Mouse (Mus musculus): ENCODE measurements around the gene Tmod3. TPM values are rescaled to one million over a fixed set of nuclear protein-coding genes. Genes with fewer than 3 reads are reported as not detected.
"Not testable (repeated sequence)": the region's sequence is repeated elsewhere in the genome, so short reads cannot be mapped to it uniquely, and the experiment has no call there.

The Tmod3 gene
- polyA plus RNA-seq, 1 experiment, result 110 TPM

DNA sequence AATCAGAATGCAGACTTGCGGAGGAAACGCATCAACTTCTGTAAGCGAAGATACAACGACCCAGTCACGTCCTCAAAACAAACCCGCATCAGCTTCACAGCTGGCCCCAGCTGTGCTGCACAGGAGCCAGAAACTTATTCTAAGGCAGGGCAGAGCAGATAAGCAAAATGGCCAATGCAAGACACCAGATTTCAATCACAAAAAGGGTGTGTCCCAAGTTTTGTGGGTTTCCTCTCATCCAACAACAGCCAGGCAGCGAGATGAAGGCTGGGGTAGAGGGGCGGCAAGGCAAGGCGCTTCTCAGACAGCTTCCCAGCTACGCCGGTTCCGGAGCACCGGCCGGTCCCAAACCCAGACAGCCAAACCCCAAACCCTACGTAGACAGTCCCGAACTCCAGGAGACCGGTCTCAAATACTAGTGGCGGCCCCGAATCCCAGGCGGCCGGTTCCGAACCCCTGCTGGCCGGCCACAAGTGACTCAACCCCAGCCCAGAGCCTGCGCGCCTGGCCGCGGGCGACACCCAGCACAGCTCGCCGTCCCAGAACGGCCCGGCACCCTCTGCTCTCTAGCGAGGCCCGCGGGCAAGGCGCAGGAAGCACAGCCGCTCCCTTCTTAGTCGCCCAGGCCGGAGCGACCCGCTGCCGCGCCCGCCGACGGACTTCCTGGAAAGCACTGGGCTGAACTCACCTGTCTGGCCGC lies 495 bp downstream of the Tmod3 start:
- Histone ChIP-seq H3K4me1 (ENCODE audit: control insufficient read depth, insufficient read depth, low read length) (peaks cover 22% of the 10 kb centered on the region), H3K27ac (ENCODE audit: insufficient read depth, low read depth, low read length) (peak overlapping the region; percentile 72), H3K4me3 (ENCODE audit: insufficient read depth, low read length) (peak overlapping the region; percentile 91)
- TF ChIP-seq CTCF (IDR thresholded peaks at IDR 0.05; ENCODE audit: low read depth, low read length) (peak; percentile 20; the same call in 1 of the 2 replicates), POLR2A (IDR thresholded peaks at IDR 0.05; ENCODE audit: borderline replicate concordance, low read depth, low read length) (no peak)

DNA sequence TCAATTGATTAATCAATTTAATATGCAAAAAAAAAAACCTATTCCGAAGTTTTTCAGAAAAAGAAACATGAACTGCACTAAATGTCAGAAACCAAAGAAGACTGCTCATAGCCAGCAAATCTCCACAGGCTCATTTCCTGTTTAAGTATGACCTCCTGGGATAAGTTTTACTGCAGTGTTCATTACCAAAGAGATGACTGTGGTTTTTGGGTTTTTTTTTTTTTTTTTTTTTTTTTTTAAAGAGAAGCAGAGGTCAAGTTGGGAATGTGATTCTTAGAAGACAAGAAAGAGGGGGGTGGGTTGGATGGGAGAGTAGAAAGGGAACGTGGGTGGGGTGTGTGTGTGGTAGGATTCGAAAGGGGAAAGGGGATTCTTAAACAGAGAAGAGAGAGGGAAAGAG lies 1.1 kb downstream of the Tmod3 start:
- Histone ChIP-seq H3K4me1 (ENCODE audit: control insufficient read depth, insufficient read depth, low read length) (peaks cover 28% of the 10 kb centered on the region), H3K27ac (ENCODE audit: insufficient read depth, low read depth, low read length) (peak overlapping the region; percentile 72), H3K4me3 (ENCODE audit: insufficient read depth, low read length) (peak overlapping the region; percentile 91)
- TF ChIP-seq POLR2A (IDR thresholded peaks at IDR 0.05; ENCODE audit: borderline replicate concordance, low read depth, low read length), result no peak
- no peak for TF ChIP-seq CTCF (IDR thresholded peaks at IDR 0.05; ENCODE audit: low read depth, low read length)

DNA sequence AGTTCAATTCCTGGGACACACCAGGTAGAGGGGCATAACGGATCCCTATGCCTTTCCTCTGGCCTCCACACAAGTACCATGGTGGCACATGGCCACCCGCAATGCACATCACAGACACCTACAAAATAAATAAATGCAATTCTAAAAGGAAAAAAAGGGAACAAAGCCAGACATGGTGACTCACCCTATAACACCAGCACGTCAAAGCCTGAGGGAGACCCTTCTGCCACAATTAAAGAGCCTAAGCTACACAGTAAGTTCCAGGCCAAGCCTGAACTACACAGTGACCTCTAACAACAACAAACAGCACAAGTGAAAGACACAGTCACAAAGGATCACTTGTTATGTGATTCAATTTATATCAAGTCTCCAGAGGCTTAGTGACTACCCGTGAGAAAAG lies 5.7 kb downstream of the Tmod3 start:
- no peak for TF ChIP-seq CTCF (IDR thresholded peaks at IDR 0.05; ENCODE audit: low read depth, low read length)
- TF ChIP-seq POLR2A (IDR thresholded peaks at IDR 0.05; ENCODE audit: borderline replicate concordance, low read depth, low read length), result no peak
- Histone ChIP-seq H3K27ac (ENCODE audit: insufficient read depth, low read depth, low read length) (no peak overlapping the region), H3K4me3 (ENCODE audit: insufficient read depth, low read length) (no peak overlapping the region), H3K4me1 (ENCODE audit: control insufficient read depth, insufficient read depth, low read length) (peaks cover 41% of the 10 kb centered on the region)

DNA sequence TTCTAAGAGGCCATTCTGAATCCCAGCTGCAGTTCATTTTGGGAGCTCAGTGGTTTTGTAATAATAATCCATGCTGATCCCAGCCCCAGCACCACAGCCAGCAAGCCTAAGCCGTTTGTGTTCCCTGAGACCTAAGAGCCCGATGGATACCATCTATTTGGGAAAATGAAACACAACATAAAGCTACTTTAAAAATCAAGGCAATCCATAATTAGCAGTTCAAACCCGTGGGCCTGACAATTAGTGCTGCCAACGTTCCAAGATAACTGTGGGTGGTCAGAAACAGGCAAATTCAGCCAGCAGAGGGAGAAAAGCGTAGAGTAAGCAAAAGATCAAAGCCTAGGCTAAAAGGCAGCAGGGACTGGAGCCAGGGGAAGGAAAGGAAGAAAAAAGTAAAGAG lies 8.1 kb downstream of the Tmod3 start:
- peaks cover 50% of the 10 kb centered on the region for H3K4me1 ChIP-seq (ENCODE audit: control insufficient read depth, insufficient read depth, low read length)
- TF ChIP-seq POLR2A (IDR thresholded peaks at IDR 0.05; ENCODE audit: borderline replicate concordance, low read depth, low read length), result no peak
- TF ChIP-seq CTCF (IDR thresholded peaks at IDR 0.05; ENCODE audit: low read depth, low read length), result no peak
- H3K4me3 ChIP-seq (ENCODE audit: insufficient read depth, low read length), result no peak overlapping the region
- H3K27ac ChIP-seq (ENCODE audit: insufficient read depth, low read depth, low read length), result no peak overlapping the region

DNA sequence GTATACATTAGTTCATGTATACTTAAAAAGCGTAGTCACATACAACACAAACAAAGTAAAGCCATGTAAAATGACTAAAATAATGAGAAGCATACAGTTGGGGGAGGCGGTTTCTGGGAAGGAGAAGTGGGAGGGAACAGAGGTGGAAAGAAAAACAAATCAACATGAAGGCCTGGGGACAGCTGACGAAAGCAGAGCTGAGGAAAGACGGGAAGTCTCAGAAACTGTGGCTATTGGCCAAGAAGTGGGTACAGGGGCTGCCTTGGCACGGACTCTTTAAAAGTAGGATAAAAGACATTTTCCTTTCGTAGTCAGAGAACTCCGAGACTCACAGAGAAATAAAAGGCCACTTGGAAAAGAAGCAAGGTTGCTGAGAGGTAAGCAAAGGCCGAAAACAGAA lies 10.4 kb downstream of the Tmod3 start:
- Histone ChIP-seq H3K27ac (ENCODE audit: insufficient read depth, low read depth, low read length) (no peak overlapping the region), H3K4me1 (ENCODE audit: control insufficient read depth, insufficient read depth, low read length) (peaks cover 45% of the 10 kb centered on the region), H3K4me3 (ENCODE audit: insufficient read depth, low read length) (no peak overlapping the region)
- TF ChIP-seq CTCF (IDR thresholded peaks at IDR 0.05; ENCODE audit: low read depth, low read length) (no peak), POLR2A (IDR thresholded peaks at IDR 0.05; ENCODE audit: borderline replicate concordance, low read depth, low read length) (no peak)

DNA sequence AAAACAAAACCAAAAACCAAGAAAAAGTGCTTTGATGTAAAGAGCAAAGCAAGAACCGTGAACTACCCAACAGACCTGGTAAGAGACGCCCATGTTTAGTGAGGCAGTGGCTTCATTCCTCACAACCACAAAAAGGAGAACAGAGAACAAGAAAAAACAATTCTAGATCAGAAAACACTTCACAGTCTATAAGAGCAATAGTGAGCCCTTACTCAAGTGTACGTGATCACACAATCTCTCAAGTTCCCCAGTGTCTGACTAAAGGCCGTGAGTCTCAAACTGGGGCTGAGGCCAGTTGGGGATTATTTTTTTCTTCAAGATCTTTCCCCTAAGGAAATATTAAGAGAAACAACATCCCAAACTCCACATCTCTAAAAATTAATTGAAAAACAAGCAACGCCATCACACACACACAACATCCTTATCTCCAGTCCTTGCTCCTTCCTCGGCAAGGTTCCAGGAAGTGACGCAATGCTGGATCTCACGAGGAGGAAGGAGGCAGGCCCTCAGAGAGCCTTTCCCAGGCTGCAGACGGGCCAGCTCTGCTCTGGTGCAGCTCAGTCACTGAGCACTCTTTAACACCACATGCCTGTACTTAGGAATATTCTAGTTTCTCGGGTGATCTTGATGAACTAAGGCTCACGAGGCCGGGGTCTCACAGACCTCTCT lies 12.4 kb downstream of the Tmod3 start:
- TF ChIP-seq POLR2A (IDR thresholded peaks at IDR 0.05; ENCODE audit: borderline replicate concordance, low read depth, low read length) (no peak), CTCF (IDR thresholded peaks at IDR 0.05; ENCODE audit: low read depth, low read length) (no peak)
- H3K4me3 ChIP-seq (ENCODE audit: insufficient read depth, low read length), result no peak overlapping the region

DNA sequence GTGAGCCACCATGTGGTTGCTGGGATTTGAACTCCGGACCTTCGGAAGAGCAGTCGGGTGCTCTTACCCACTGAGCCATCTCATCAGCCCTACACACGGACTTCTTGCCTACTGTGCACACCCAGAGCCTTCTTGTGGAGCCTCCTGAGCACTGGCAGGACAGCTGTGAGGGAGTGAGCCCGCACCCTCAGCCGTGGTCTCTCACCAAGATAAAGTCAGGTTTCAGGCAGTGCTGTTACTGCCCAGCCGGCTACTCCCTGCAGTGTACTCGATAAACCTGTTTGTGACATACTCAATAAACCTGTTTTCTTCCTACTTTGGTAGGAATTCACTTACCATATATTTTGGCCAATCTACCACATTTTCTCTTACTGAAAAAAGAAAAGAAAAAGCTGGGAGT lies 13.9 kb downstream of the Tmod3 start:
- Histone ChIP-seq H3K4me3 (ENCODE audit: insufficient read depth, low read length) (no peak overlapping the region), H3K27ac (ENCODE audit: insufficient read depth, low read depth, low read length) (no peak overlapping the region), H3K4me1 (ENCODE audit: control insufficient read depth, insufficient read depth, low read length) (peaks cover 50% of the 10 kb centered on the region)
- no peak for TF ChIP-seq POLR2A (IDR thresholded peaks at IDR 0.05; ENCODE audit: borderline replicate concordance, low read depth, low read length)
- no peak for TF ChIP-seq CTCF (IDR thresholded peaks at IDR 0.05; ENCODE audit: low read depth, low read length)

More for the DNA sequence above, 12.4 kb downstream of the Tmod3 start:
- Histone ChIP-seq H3K4me1 (ENCODE audit: control insufficient read depth, insufficient read depth, low read length) (peaks cover 41% of the 10 kb centered on the region), H3K27ac (ENCODE audit: insufficient read depth, low read depth, low read length) (peak overlapping the region; percentile 26; the same call in 1 of the 2 replicates)

DNA sequence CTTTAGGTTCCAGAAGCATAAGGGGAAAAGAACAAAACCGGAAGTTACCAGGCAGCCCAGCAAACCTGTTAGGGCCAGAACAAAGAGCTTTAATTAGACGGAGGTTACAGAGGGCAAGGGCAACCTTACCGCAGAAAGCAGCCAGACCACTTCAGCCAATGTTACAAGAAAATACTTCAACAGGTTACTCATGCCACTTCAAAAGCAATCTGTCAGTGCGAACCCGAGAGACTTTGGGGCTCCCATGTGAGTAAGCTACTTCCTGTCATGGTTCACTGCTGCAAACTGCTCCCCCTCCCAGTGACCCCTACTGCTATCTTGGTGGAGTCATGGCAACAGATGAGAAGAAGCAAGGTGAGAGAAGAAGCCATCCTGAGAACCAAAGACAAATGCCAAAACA lies 18.0 kb downstream of the Tmod3 start:
- Histone ChIP-seq H3K4me1 (ENCODE audit: control insufficient read depth, insufficient read depth, low read length) (peaks cover 29% of the 10 kb centered on the region), H3K27ac (ENCODE audit: insufficient read depth, low read depth, low read length) (peak overlapping the region; percentile 64), H3K4me3 (ENCODE audit: insufficient read depth, low read length) (peak overlapping the region; percentile 24; the same call in 1 of the 2 replicates)

DNA sequence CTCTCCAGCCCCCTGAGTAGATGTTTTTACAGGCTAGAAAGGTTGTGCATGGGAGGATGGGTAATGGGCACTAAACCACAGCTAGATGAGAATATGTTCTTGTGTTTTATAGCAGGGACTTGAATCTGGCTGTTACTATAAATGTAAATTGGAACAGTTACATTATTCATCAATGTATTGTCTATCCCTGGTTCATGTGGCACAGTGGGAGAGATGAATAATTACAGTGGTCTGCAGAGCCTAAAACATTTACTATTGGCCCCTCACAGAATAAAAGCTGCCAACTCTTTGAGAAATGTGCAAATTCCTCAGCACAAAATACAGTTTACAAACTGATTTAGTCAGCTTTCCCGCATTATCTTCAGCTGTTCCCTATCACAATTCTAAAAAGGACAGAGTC lies 23.0 kb downstream of the Tmod3 start:
- no peak overlapping the region for H3K27ac ChIP-seq (ENCODE audit: insufficient read depth, low read depth, low read length)
- H3K4me1 ChIP-seq (ENCODE audit: control insufficient read depth, insufficient read depth, low read length), result peaks cover 11% of the 10 kb centered on the region
- TF ChIP-seq CTCF (IDR thresholded peaks at IDR 0.05; ENCODE audit: low read depth, low read length) (no peak), POLR2A (IDR thresholded peaks at IDR 0.05; ENCODE audit: borderline replicate concordance, low read depth, low read length) (no peak)
- no peak overlapping the region for H3K4me3 ChIP-seq (ENCODE audit: insufficient read depth, low read length)

More for the DNA sequence above, 18.0 kb downstream of the Tmod3 start:
- no peak for TF ChIP-seq POLR2A (IDR thresholded peaks at IDR 0.05; ENCODE audit: borderline replicate concordance, low read depth, low read length)
- TF ChIP-seq CTCF (IDR thresholded peaks at IDR 0.05; ENCODE audit: low read depth, low read length), result no peak

DNA sequence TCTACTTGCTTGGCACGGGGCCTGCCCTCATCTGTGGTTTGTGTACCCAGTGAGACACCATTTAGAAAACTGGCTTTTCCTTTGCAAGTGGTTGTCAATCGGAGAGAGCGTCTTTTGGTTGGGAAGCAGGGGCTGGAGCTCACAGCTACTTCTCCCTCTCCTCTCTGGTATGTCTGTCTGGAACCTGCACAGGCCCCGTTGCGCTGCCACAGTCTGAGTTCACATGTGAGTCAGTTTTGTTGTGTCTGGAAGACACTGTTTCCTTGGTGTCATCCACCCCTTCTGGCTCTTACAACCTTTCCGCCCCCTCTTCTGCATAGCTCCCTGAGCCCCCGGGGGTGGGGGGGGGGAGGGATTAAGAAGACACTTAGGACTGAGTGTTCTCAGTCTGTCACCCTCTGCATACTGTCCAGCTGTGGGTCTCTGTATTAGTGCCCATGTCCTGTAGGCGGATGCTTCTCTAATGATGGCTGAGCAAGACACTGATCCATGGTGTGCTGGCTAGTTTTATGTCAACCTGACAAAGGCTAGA lies 25.0 kb downstream of the Tmod3 start:
- no peak overlapping the region for H3K4me3 ChIP-seq (ENCODE audit: insufficient read depth, low read length)
- peaks cover 11% of the 10 kb centered on the region for H3K4me1 ChIP-seq (ENCODE audit: control insufficient read depth, insufficient read depth, low read length)
- no peak overlapping the region for H3K27ac ChIP-seq (ENCODE audit: insufficient read depth, low read depth, low read length)
- TF ChIP-seq POLR2A (IDR thresholded peaks at IDR 0.05; ENCODE audit: borderline replicate concordance, low read depth, low read length) (no peak), CTCF (IDR thresholded peaks at IDR 0.05; ENCODE audit: low read depth, low read length) (no peak)

DNA sequence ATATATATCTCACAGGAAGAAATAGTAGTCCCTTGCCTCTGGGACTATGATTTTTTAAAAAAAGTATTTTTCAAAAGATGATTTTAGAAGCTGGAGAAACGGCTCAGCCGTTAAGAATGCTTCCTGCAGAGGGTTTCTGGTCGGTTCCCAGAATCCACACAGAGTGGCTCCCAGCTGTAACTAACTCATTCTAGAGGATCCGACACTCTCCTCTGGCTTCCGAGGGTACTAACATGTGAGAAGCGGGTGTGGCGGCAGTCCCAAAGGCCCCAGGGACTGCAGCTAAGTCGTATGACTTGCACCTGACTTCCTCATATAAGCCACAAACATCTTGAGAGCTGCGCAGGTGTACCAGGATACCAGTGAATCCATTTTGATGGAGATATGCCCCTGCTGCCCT lies 26.5 kb downstream of the Tmod3 start:
- peaks cover 11% of the 10 kb centered on the region for H3K4me1 ChIP-seq (ENCODE audit: control insufficient read depth, insufficient read depth, low read length)
- H3K27ac ChIP-seq (ENCODE audit: insufficient read depth, low read depth, low read length); H3K4me3 ChIP-seq (ENCODE audit: insufficient read depth, low read length): not testable (repeated sequence)
